Mouse (Mus musculus) neural tube, embryonic 11.5 days (tissue): ENCODE results near the gene Hk1. TPM values are rescaled to one million over a fixed set of nuclear protein-coding genes. Genes with fewer than 3 reads are reported as not detected.
A peak's percentile ranks its signal among the peaks of the same experiment; 100 is the strongest.

Experiments used
- ATAC-seq: fragments of 200-750 bp; cut with Nextera tagmentation; 2 replicates; pipeline ENCODE4 v1.8.0; 2017; ENCODE audit warnings: moderate number of reproducible peaks, mild to moderate bottlenecking, moderate TSS enrichment, moderate library complexity; ENCODE audit not compliant: insufficient read depth, low FRiP score, low TSS enrichment
- DNase-seq: peaks from one replicate; pipeline ENCODE4 v3.0.0-alpha.2; 2015; ENCODE audit warnings: low spot score
- H3K27ac ChIP-seq: fragments of 300-500 bp; sonication (generic); 2 replicates; pipeline ENCODE4 v1.5.1; 2014; ENCODE audit warnings: low read depth, mild to moderate bottlenecking, low read length
- H3K27me3 ChIP-seq: fragments of 300-500 bp; sonication (generic); 2 replicates; pipeline ENCODE4 v1.6.1; 2014; ENCODE audit warnings: mild to moderate bottlenecking, low read length, mixed read lengths; ENCODE audit not compliant: control insufficient read depth, insufficient read depth
- H3K36me3 ChIP-seq: fragments of 300-500 bp; sonication (generic); 2 replicates; pipeline ENCODE4 v1.6.1; 2014; ENCODE audit warnings: mild to moderate bottlenecking, low read length, moderate library complexity, mixed read lengths; ENCODE audit not compliant: control insufficient read depth, insufficient read depth
- H3K4me1 ChIP-seq: fragments of 300-500 bp; sonication (generic); 2 replicates; pipeline ENCODE4 v1.6.1; 2014; ENCODE audit warnings: low read length, mixed read lengths; ENCODE audit not compliant: control insufficient read depth, insufficient read depth
- H3K4me2 ChIP-seq: fragments of 300-500 bp; sonication (generic); 2 replicates; pipeline ENCODE4 v1.6.1; 2014; ENCODE audit warnings: low read depth, mild to moderate bottlenecking, moderate library complexity
- H3K4me3 ChIP-seq: fragments of 300-500 bp; sonication (generic); 2 replicates; pipeline ENCODE4 v1.5.1; 2014; ENCODE audit warnings: low read depth, low read length
- H3K9ac ChIP-seq: fragments of 300-500 bp; sonication (generic); 2 replicates; pipeline ENCODE4 v1.6.1; 2014; ENCODE audit warnings: mild to moderate bottlenecking, low read length
- H3K9me3 ChIP-seq: fragments of 300-500 bp; sonication (generic); 2 replicates; pipeline ENCODE4 v1.6.1; 2016; ENCODE audit warnings: low read length; ENCODE audit not compliant: control insufficient read depth
- WGBS: fragments of 180-500 bp; shearing (Covaris S2); extraction: QIAGEN DNeasy Blood & Tissue Kit; methylation state at CpG from one replicate; pipeline ENCODE4 v1.1.7; 2014; 5-methylcytosine and 5-hydroxymethylcytosine counted together
- polyA plus RNA-seq: library from polyadenylated mRNA; unstranded; fragments of >200 nt; fragmentation: Nextera tagmentation; extraction: Ambion mirVana; gene quantifications from 2 replicates; pipeline ENCODE4 v1.2.1, GENCODE M21; 2014

The Hk1 gene
- polyA plus RNA-seq, 1 experiment from 2014 or later: 36.9 TPM

DNA sequence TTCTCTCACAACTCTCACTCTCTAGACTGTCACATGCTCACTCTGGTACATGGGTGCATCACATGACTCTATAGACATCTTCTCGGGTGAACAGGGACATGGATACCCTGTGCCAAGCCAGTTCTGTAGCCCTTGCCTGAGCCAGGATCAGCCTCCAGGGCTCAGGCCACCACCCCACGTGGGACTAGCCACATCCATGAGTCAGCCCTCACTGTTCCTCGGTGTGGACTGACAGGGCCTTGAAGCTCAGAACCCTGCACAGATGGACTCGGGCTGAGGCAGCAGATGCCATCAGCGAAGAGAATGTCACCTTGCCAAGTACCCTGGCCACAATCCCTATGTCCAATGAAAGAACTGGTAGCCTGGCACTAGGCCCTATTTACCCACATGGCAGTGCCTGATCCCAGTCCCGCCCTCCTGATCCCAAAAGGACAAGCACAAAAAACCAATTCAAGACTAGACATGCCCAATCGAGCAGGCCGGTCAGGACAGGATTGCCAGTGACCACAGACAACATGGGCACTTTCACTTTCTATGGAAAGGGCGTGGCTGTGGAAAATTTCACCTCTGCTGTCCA, 59.2 kb downstream of the Hk1 start:
- no peak overlapping the region for H3K4me3 ChIP-seq
- H3K27me3 ChIP-seq: no peaks in the 10 kb centered on the region
- no peaks in the 10 kb centered on the region for H3K9me3 ChIP-seq
- DNase-seq: no peak
- 89% methylated on average over 9 of the region's 9 CpGs for WGBS
- ATAC-seq: no peak
- H3K27ac ChIP-seq: no peak overlapping the region
- H3K36me3 ChIP-seq: no peaks in the 10 kb centered on the region
- H3K4me2 ChIP-seq: no peak overlapping the region
- no peak overlapping the region for H3K9ac ChIP-seq
- H3K4me1 ChIP-seq: no peaks in the 10 kb centered on the region

DNA sequence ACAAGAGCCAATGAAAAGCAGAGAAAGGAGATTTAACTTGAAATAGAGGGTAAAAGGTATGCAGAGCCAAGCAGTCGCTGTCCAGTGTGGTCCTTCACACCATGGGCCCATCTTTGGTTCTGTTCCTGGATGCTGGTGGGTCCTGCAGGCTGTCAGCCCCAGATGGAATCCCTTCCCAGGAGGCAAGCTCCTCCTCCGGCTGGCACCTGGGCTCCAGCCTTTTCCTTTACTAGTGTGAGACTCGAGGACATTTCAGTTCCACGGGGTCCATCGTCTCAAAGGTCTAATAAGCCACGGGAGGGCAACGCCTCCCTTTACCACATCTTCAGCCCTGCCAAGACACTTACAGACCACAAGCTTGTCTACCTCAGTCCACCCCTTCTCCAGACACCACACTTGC, 60.6 kb downstream of the Hk1 start:
- Histone ChIP-seq H3K27me3 (no peaks in the 10 kb centered on the region), H3K9me3 (no peaks in the 10 kb centered on the region), H3K4me3 (no peak overlapping the region), H3K36me3 (no peaks in the 10 kb centered on the region), H3K4me2 (no peak overlapping the region), H3K4me1 (no peaks in the 10 kb centered on the region), H3K9ac (no peak overlapping the region), H3K27ac (no peak overlapping the region)
- WGBS: 78% methylated on average over 7 of the region's 7 CpGs
- no peak for DNase-seq
- no peak for ATAC-seq

DNA sequence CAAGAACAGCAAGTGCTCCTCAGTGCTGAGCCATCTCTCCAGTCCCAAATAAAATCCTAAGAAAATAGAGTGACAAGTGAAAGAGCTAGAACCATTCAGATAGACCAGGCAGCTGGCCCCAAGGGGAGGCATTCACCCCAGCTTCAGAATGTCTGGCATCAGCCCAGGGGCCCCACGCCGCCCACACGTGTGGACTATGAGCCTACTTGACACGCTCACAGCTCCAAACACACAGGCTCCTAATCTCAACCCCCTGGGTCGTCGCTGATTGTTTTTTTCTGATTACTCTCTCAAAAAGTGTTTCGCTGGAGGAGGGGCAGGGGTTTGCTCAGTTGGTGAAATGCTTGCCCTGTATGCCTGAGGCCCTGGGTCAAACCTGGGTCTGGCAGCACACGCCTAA, 63.2 kb downstream of the Hk1 start:
- Histone ChIP-seq H3K36me3 (no peaks in the 10 kb centered on the region), H3K27ac (no peak overlapping the region), H3K9me3 (no peaks in the 10 kb centered on the region), H3K4me3 (no peak overlapping the region), H3K4me1 (no peaks in the 10 kb centered on the region), H3K27me3 (no peaks in the 10 kb centered on the region), H3K9ac (no peak overlapping the region), H3K4me2 (no peak overlapping the region)
- DNase-seq (no peak), ATAC-seq (no peak)
- 86% methylated on average over 8 of the region's 8 CpGs for WGBS

DNA sequence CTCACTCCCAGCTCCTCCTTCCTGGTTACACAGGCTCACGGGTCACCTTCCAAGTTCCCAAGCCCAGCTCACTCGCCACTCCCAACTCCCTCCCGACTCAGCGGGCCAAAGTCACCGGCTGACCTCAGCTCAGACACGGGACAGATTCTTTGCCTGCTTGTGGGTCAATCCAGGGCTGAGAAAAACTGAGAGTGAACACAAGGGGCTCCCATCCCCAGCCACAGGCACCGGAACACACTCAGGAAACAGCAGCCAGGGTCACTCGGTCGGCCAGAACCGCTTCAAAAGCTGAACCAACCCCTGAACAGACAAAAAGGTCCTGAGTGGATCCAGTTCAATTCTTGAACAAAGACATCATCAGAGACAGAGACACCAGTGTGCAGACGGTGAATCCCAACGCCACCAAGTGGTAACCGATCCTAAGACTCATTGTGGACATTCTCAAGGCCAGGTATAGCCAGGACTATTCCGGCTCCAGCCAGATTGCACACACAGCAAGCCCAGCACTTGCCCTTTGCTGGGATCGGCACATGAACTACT, 65.8 kb downstream of the Hk1 start:
- H3K27ac ChIP-seq: no peak overlapping the region
- H3K9me3 ChIP-seq: no peaks in the 10 kb centered on the region
- DNase-seq (peak; percentile 11), ATAC-seq (no peak)
- no peaks in the 10 kb centered on the region for H3K27me3 ChIP-seq
- no peak overlapping the region for H3K9ac ChIP-seq
- no peaks in the 10 kb centered on the region for H3K36me3 ChIP-seq
- no peaks in the 10 kb centered on the region for H3K4me1 ChIP-seq
- H3K4me3 ChIP-seq: no peak overlapping the region
- WGBS: 56% methylated on average over 15 of the region's 15 CpGs
- H3K4me2 ChIP-seq: no peak overlapping the region

DNA sequence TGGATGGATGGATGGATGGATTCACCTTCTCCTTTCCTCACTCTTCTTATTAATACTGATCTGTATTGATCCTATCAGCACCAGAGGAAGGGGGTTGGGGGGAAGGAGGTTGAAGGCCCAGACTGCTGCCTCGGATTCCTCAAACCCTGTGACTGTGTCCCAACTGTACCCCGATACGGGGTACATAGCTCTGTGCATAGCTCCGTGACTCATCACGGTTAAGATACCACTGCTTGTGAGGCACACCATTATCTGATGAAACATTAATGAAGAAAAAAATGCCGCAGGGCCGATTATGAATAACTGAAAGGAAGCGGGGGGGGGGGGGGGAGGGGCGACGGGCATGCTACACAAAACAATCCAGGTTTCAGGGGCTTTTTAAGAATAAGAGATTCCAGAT, 66.6 kb downstream of the Hk1 start:
- H3K4me1 ChIP-seq: no peaks in the 10 kb centered on the region

DNA sequence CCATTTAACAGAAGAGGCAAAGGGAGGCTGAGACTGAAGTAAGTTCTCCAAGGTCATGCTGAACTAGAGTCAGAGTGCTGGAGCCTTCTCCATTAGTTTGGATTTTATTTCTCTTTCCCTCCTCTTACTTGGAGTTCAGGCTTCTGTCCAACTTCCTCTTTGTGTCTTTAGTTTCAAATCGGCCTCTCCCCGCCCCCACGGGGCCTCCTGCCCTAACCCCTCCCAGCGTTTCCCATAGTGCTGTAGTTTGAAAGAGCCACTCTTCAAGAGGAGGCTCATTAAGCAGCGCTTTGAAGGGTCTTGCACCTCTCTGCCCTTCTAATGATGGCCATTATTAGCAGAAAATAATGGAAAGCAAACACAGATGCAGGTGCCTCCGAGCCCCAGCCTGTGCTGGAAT, 68.2 kb downstream of the Hk1 start:
- ATAC-seq: no peak
- H3K4me1 ChIP-seq: no peaks in the 10 kb centered on the region
- H3K4me3 ChIP-seq: no peak overlapping the region
- H3K27ac ChIP-seq: no peak overlapping the region
- WGBS: 57% methylated on average over 6 of the region's 6 CpGs
- no peak overlapping the region for H3K4me2 ChIP-seq
- H3K9me3 ChIP-seq: no peaks in the 10 kb centered on the region
- no peaks in the 10 kb centered on the region for H3K36me3 ChIP-seq
- H3K9ac ChIP-seq: no peak overlapping the region
- H3K27me3 ChIP-seq: no peaks in the 10 kb centered on the region
- no peak for DNase-seq

More for the DNA sequence above, 66.6 kb downstream of the Hk1 start:
- no peak for ATAC-seq
- no peak overlapping the region for H3K9ac ChIP-seq
- H3K36me3 ChIP-seq: no peaks in the 10 kb centered on the region
- WGBS: 86% methylated on average over 9 of the region's 10 CpGs
- DNase-seq: no peak
- H3K27me3 ChIP-seq: no peaks in the 10 kb centered on the region
- no peaks in the 10 kb centered on the region for H3K9me3 ChIP-seq
- H3K4me3 ChIP-seq: no peak overlapping the region
- no peak overlapping the region for H3K27ac ChIP-seq
- no peak overlapping the region for H3K4me2 ChIP-seq

DNA sequence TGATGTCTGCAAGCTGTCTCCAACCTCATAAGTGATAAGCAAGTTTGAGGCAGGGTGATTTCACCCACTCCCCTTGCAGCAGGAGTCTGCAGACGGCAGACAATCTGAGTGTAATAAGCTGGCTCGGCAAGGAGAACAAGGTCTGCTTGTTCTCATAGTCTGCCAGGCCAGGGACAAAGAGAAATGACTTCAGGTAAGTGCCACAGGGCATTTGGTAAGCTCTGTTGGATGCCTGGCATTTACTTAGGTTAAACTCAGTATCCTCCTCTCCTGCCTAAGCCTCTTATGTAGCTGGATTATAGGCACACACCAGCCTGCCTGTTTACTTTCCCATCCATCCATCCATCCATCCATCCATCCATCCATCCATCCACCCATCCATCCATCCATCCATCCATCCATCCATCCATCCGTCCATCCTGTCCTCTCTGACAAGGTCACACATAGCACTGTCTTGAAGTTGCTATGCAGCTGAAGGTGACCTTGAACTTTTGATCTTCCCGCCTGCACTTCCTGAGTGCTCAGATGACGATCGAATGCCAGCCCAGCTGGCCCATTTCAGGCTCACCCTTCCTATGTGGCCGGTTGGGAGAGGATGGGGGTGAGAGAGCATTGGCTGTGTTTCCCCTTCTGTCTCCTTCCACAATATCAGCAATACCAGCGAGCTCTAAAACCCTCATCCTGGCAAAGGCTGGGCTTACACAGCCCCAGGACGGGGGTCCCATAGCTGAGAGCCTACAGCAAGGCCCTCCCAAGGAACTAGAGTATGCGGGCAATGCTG, 69.3 kb downstream of the Hk1 start:
- no peak overlapping the region for H3K4me2 ChIP-seq
- H3K9me3 ChIP-seq: no peaks in the 10 kb centered on the region
- no peaks in the 10 kb centered on the region for H3K36me3 ChIP-seq
- no peak overlapping the region for H3K27ac ChIP-seq
- no peaks in the 10 kb centered on the region for H3K27me3 ChIP-seq
- H3K9ac ChIP-seq: no peak overlapping the region
- ATAC-seq: no peak
- no peaks in the 10 kb centered on the region for H3K4me1 ChIP-seq
- 79% methylated on average over 10 of the region's 10 CpGs for WGBS
- DNase-seq: no peak
- H3K4me3 ChIP-seq: no peak overlapping the region

DNA sequence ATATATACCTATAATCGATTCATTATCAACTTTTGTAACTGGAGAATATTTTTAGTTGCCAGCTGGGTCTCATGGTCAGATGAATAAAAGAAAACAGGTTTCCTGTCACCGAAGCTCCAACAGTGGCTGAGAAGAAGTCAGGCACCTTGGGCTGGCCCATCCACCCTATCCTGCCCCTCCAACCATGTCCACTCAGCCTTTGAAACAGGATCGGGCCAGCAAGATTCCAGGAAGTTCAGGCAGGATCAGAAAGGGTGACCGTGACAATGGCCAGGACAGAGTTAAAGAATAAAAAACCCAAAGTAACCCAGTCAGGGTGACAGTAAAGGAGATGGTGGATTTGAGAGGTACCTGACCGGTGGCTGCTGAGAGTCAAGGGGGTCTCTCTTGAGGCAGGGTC, 70.1 kb downstream of the Hk1 start:
- no peak overlapping the region for H3K9ac ChIP-seq
- H3K27me3 ChIP-seq: no peaks in the 10 kb centered on the region
- DNase-seq (no peak), ATAC-seq (no peak)
- H3K4me1 ChIP-seq: no peaks in the 10 kb centered on the region
- no peak overlapping the region for H3K27ac ChIP-seq
- no peaks in the 10 kb centered on the region for H3K36me3 ChIP-seq
- no peaks in the 10 kb centered on the region for H3K9me3 ChIP-seq
- WGBS: 92% methylated on average over 5 of the region's 5 CpGs
- no peak overlapping the region for H3K4me2 ChIP-seq
- no peak overlapping the region for H3K4me3 ChIP-seq

DNA sequence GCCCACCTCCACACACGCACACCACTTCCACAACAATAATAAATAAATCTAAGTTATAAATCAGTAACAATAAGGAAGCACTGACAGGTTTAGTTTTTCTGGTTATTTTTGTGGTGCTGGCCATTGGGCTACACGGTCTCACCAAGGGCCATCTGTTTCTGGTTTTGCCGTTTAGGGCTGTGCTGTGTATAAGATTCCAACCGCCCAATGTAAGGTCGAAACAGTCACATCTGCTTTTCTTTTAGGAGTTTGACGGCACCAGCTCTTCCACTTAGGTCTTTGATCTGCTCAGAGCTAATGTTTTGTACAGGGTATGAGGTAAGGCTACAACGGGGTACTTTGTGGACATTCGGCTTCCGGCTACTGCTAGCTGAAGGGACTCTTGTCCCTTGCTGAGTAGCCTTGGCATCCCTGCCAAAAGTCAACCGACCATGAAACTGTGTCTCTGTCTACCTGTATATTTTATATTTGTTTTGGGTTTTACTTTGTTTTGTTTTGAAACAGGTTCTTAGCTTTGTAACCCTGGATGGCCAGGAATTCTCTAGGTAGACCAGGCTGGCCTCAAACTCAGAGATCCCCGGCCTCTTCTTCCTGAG, 70.7 kb downstream of the Hk1 start:
- H3K36me3 ChIP-seq: no peaks in the 10 kb centered on the region
- H3K27ac ChIP-seq: no peak overlapping the region
- ATAC-seq: no peak
- no peak overlapping the region for H3K9ac ChIP-seq
- no peak overlapping the region for H3K4me2 ChIP-seq
- H3K4me3 ChIP-seq: no peak overlapping the region
- DNase-seq: no peak
- no peaks in the 10 kb centered on the region for H3K9me3 ChIP-seq
- no peaks in the 10 kb centered on the region for H3K27me3 ChIP-seq
- 80% methylated on average over 11 of the region's 11 CpGs for WGBS
- no peaks in the 10 kb centered on the region for H3K4me1 ChIP-seq
